Mouse (Mus musculus): Measurements from ENCODE around the gene Exoc2. TPM values are rescaled to one million over a fixed set of nuclear protein-coding genes. Genes with fewer than 3 reads are reported as not detected.

Gene Exoc2
- polyA plus RNA-seq, 1 experiment from 2014 or later: 42.7 TPM

GRCm38 (mm10) chr13:30966507-30966911, 7.4 kb downstream of the Exoc2 start:
- peak overlapping the region; percentile 31; the same call in 1 of the 2 replicates for H3K27ac ChIP-seq
- H3K9ac ChIP-seq: 0 out of 2 replicates have a peak overlapping the region, but pooled peaks have one; percentile 3
- 13% methylated on average over 10 of the region's 10 CpGs for WGBS
- peaks cover 16% of the 10 kb centered on the region for H3K4me1 ChIP-seq
- H3K4me2 ChIP-seq: peak overlapping the region; percentile 45
- H3K4me3 ChIP-seq (replicated peaks): no peak overlapping the region
- no peaks in the 10 kb centered on the region for H3K27me3 ChIP-seq
- no peaks in the 10 kb centered on the region for H3K36me3 ChIP-seq (replicated peaks)
- ATAC-seq (ENCODE audit: low FRiP score): peak; percentile 70
- no peaks in the 10 kb centered on the region for H3K9me3 ChIP-seq

- Histone ChIP-seq H3K27ac (no peak overlapping the region), H3K4me1 (peaks cover 18% of the 10 kb centered on the region), H3K4me2 (no peak overlapping the region), H3K36me3 (replicated peaks) (no peaks in the 10 kb centered on the region), H3K9ac (no peak overlapping the region), H3K27me3 (no peaks in the 10 kb centered on the region), H3K4me3 (replicated peaks) (no peak overlapping the region), H3K9me3 (no peaks in the 10 kb centered on the region)
- ATAC-seq (ENCODE audit: low FRiP score): no peak
- WGBS: 56% methylated on average over 2 of the region's 2 CpGs
Observed at GRCm38 (mm10) chr13:30961932-30962331, 12.0 kb downstream of the Exoc2 start.

GRCm38 (mm10) chr13:30960714-30961113, 13.2 kb downstream of the Exoc2 start:
- Histone ChIP-seq H3K4me2 (no peak overlapping the region), H3K9me3 (no peaks in the 10 kb centered on the region), H3K27ac (no peak overlapping the region), H3K4me3 (replicated peaks) (no peak overlapping the region), H3K27me3 (no peaks in the 10 kb centered on the region), H3K36me3 (replicated peaks) (no peaks in the 10 kb centered on the region), H3K9ac (no peak overlapping the region), H3K4me1 (peaks cover 9% of the 10 kb centered on the region; the same call in 1 of the 2 replicates)
- 93% methylated on average over 2 of the region's 2 CpGs for whole genome bisulfite sequencing
- no peak for ATAC-seq (ENCODE audit: low FRiP score)

GRCm38 (mm10) chr13:30953580-30953979, 20.3 kb downstream of the Exoc2 start:
- H3K27ac ChIP-seq: no peak overlapping the region
- 86% methylated on average over 1 of the region's 1 CpGs for WGBS
- H3K4me1 ChIP-seq: no peaks in the 10 kb centered on the region
- H3K9me3 ChIP-seq: no peaks in the 10 kb centered on the region; the same call in 1 of the 2 replicates
- H3K4me2 ChIP-seq: no peak overlapping the region
- H3K36me3 ChIP-seq (replicated peaks): no peaks in the 10 kb centered on the region
- no peak overlapping the region for H3K4me3 ChIP-seq (replicated peaks)
- no peak for ATAC-seq (ENCODE audit: low FRiP score)
- H3K9ac ChIP-seq: no peak overlapping the region
- H3K27me3 ChIP-seq: no peaks in the 10 kb centered on the region

GRCm38 (mm10) chr13:30952044-30952443, 21.8 kb downstream of the Exoc2 start:
- Histone ChIP-seq H3K36me3 (replicated peaks) (no peaks in the 10 kb centered on the region), H3K27me3 (no peaks in the 10 kb centered on the region), H3K9me3 (no peaks in the 10 kb centered on the region; the same call in 1 of the 2 replicates), H3K27ac (no peak overlapping the region), H3K9ac (no peak overlapping the region), H3K4me2 (no peak overlapping the region), H3K4me1 (no peaks in the 10 kb centered on the region), H3K4me3 (replicated peaks) (no peak overlapping the region)
- WGBS: 88% methylated on average over 2 of the region's 2 CpGs
- no peak for ATAC-seq (ENCODE audit: low FRiP score)

- Histone ChIP-seq H3K4me3 (replicated peaks) (no peak overlapping the region), H3K4me1 (peaks cover 3% of the 10 kb centered on the region; the same call in 1 of the 2 replicates), H3K36me3 (replicated peaks) (no peaks in the 10 kb centered on the region), H3K9ac (no peak overlapping the region), H3K9me3 (no peaks in the 10 kb centered on the region), H3K4me2 (no peak overlapping the region), H3K27ac (no peak overlapping the region), H3K27me3 (no peaks in the 10 kb centered on the region)
- ATAC-seq (ENCODE audit: low FRiP score): no peak
- 97% methylated on average over 9 of the region's 9 CpGs for WGBS
Observed at GRCm38 (mm10) chr13:30949181-30949580, 24.7 kb downstream of the Exoc2 start.

GRCm38 (mm10) chr13:30947540-30947939, 26.4 kb downstream of the Exoc2 start, which contains the start of gene Hus1b:
Gene Hus1b, minus strand, starts transcription at chr13:30947759.
- 95% methylated on average over 11 of the region's 11 CpGs for WGBS
- no peak within 1 kb of the TSS for H3K9ac ChIP-seq
- H3K4me2 ChIP-seq: no peak within 1 kb of the TSS
- no peak within 1 kb of the TSS for H3K27ac ChIP-seq
- no peak for ATAC-seq (ENCODE audit: low FRiP score)
- no peaks in the 10 kb centered on the region for H3K27me3 ChIP-seq
- no peak within 1 kb of the TSS for H3K4me3 ChIP-seq (replicated peaks)
- no peaks in the 10 kb centered on the region for H3K36me3 ChIP-seq (replicated peaks)
- peaks cover 3% of the 10 kb centered on the region; the same call in 1 of the 2 replicates for H3K4me1 ChIP-seq
- no peaks in the 10 kb centered on the region for H3K9me3 ChIP-seq

GRCm38 (mm10) chr13:30947129-30947528, 26.8 kb downstream of the Exoc2 start:
- no peak overlapping the region for H3K27ac ChIP-seq
- 93% methylated on average over 15 of the region's 15 CpGs for WGBS
- H3K4me1 ChIP-seq: peaks cover 3% of the 10 kb centered on the region; the same call in 1 of the 2 replicates
- H3K36me3 ChIP-seq (replicated peaks): no peaks in the 10 kb centered on the region
- H3K9ac ChIP-seq: no peak overlapping the region
- no peak overlapping the region for H3K4me2 ChIP-seq
- no peak overlapping the region for H3K4me3 ChIP-seq (replicated peaks)
- H3K27me3 ChIP-seq: no peaks in the 10 kb centered on the region
- H3K9me3 ChIP-seq: no peaks in the 10 kb centered on the region
- ATAC-seq (ENCODE audit: low FRiP score): no peak

- no peak overlapping the region for H3K4me3 ChIP-seq (replicated peaks)
- no peaks in the 10 kb centered on the region for H3K27me3 ChIP-seq
- no peak overlapping the region for H3K4me2 ChIP-seq
- H3K9me3 ChIP-seq: no peaks in the 10 kb centered on the region
- H3K9ac ChIP-seq: no peak overlapping the region
- no peaks in the 10 kb centered on the region for H3K36me3 ChIP-seq (replicated peaks)
- no peak for ATAC-seq (ENCODE audit: low FRiP score)
- no peak overlapping the region for H3K27ac ChIP-seq
- H3K4me1 ChIP-seq: peaks cover 3% of the 10 kb centered on the region; the same call in 1 of the 2 replicates
Observed at GRCm38 (mm10) chr13:30945788-30946187, 28.1 kb downstream of the Exoc2 start.

- Histone ChIP-seq H3K27me3 (no peaks in the 10 kb centered on the region), H3K4me3 (replicated peaks) (no peak overlapping the region), H3K27ac (no peak overlapping the region), H3K4me1 (no peaks in the 10 kb centered on the region), H3K36me3 (replicated peaks) (0 out of 2 replicates have a peak, but pooled peaks cover 4% of the 10 kb centered on the region), H3K4me2 (no peak overlapping the region), H3K9me3 (no peaks in the 10 kb centered on the region), H3K9ac (no peak overlapping the region)
- ATAC-seq (ENCODE audit: low FRiP score): no peak
- 71% methylated on average over 6 of the region's 6 CpGs for WGBS
Observed at GRCm38 (mm10) chr13:30932972-30933371, 40.9 kb downstream of the Exoc2 start.

- no peak overlapping the region for H3K4me3 ChIP-seq (replicated peaks)
- no peak overlapping the region for H3K4me2 ChIP-seq
- WGBS: 88% methylated on average over 4 of the region's 4 CpGs
- H3K36me3 ChIP-seq (replicated peaks): 0 out of 2 replicates have a peak, but pooled peaks cover 8% of the 10 kb centered on the region
- ATAC-seq (ENCODE audit: low FRiP score): no peak
- no peaks in the 10 kb centered on the region for H3K27me3 ChIP-seq
- H3K4me1 ChIP-seq: no peaks in the 10 kb centered on the region
- no peak overlapping the region for H3K9ac ChIP-seq
- no peaks in the 10 kb centered on the region for H3K9me3 ChIP-seq
- no peak overlapping the region for H3K27ac ChIP-seq
Observed at GRCm38 (mm10) chr13:30931613-30932012, 42.3 kb downstream of the Exoc2 start.

- Histone ChIP-seq H3K27ac (no peak overlapping the region), H3K36me3 (replicated peaks) (peaks cover 12% of the 10 kb centered on the region; the same call in 1 of the 2 replicates), H3K4me2 (no peak overlapping the region), H3K27me3 (no peaks in the 10 kb centered on the region), H3K9ac (no peak overlapping the region), H3K4me3 (replicated peaks) (no peak overlapping the region), H3K4me1 (no peaks in the 10 kb centered on the region), H3K9me3 (no peaks in the 10 kb centered on the region)
- WGBS: 93% methylated on average over 2 of the region's 2 CpGs
- ATAC-seq (ENCODE audit: low FRiP score): no peak
Observed at GRCm38 (mm10) chr13:30929119-30929518, 44.8 kb downstream of the Exoc2 start.

GRCm38 (mm10) chr13:30924269-30924668, 49.6 kb downstream of the Exoc2 start:
- 90% methylated on average over 6 of the region's 6 CpGs for WGBS
- ATAC-seq (ENCODE audit: low FRiP score): no peak
- no peaks in the 10 kb centered on the region for H3K9me3 ChIP-seq
- no peak overlapping the region for H3K4me2 ChIP-seq
- H3K4me1 ChIP-seq: no peaks in the 10 kb centered on the region
- H3K9ac ChIP-seq: no peak overlapping the region
- no peak overlapping the region for H3K27ac ChIP-seq
- no peaks in the 10 kb centered on the region for H3K27me3 ChIP-seq
- no peak overlapping the region for H3K4me3 ChIP-seq (replicated peaks)
- H3K36me3 ChIP-seq (replicated peaks): peaks cover 7% of the 10 kb centered on the region; the same call in 1 of the 2 replicates
